Mouse (Mus musculus) adrenal gland, postnatal 0 days (tissue): ENCODE results near the gene Rpl34. TPM values are rescaled to one million over a fixed set of nuclear protein-coding genes. Genes with fewer than 3 reads are reported as not detected.

Experiments used
- polyA plus RNA-seq: library from polyadenylated mRNA; unstranded; fragments of >200 nt; fragmentation: Nextera tagmentation; extraction: Ambion mirVana; gene quantifications from 2 replicates; pipeline ENCODE4 v1.2.1, GENCODE M21; 2015

Gene Rpl34
- 1,170 and 2,160 TPM in 2 replicates for polyA plus RNA-seq

DNA sequence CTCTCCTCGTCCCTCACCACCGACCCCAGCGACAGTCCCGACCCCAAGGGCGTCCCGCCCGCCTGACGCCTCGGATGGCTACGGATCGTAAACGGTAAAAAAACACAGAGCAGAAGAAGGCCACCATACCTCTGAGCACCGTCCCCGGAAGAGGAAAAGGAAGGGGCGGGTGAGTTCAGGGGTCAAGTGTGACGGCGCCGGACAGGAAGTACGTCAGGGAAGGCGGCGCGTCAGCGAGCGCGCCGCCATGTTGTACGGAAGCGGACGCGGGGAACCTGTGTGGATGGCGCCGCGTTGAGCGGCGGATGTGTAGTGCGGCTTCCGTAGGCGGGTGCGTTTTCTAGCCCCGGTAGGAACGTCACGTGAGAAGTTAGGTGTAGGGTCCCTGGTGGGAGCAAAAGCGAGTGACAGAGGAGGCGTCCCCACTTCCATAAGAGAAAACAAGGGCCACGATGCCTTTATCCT, at the start of gene Rpl34:
Rpl34 (minus strand) TSS at position 210 of the 465 bp plus-strand sequence.

DNA sequence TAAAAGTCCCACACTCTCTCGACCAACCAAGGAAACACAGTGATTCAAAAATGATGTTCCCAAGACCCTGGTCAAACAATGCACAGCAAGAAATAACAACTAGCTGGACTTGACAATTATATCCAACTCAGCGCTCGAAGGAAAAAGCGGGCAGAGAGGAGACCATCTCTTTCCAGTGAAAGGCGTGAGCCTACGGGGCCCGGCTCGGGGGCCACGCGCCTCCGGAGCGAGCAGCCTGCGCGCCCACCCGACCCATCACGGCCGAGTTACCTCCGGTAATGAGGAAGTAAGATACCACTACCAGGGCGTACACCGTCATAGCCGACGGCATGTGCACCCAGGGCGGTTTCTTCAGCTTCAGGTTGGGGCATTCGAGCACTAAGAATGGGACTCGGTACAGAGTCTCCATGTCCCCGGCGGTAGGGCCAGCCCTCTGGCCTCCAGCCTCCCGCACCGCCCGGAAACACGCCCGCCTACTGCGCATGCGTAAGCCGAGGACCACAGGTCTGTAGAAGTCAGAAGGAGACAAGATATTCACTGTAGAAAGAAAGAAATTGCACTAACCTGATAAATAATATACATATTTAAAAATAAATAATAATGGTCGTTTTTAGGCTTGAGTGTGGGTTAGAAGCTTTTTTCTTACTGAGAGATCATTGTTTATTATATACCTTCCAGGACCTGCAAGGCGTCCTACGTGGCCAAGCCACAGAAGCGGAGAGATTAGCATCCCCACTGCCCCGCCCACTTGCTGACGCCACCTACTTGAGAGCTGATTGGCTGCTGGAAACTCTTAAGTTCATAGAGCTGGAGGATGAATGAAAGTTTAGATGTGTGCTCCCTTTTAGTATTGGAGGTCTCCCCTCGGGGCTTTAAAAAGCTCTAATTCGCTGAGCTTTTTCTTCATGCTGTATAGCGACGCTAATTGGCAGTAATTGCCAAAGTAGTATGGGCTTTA, 21.0 kb downstream of the Rpl34 start, which contains the start of gene Ostc:
Ostc (minus strand) TSS at position 478 of the 958 bp plus-strand sequence.

Other genes with a start within 250 kb of the Rpl34 start
- gene Etnppl, start 113.0 kb downstream of the Rpl34 start, polyA plus RNA-seq: 1.1 and 1.4 TPM in 2 replicates
- gene Ostc, start 21.0 kb downstream of the Rpl34 start, polyA plus RNA-seq: 322 and 343 TPM in 2 replicates